Mouse (Mus musculus) frontal cortex, postnatal 14 days (tissue): ENCODE measurements at regions not wholly inside any gene's neighbourhood (a gene's known extent, or its start where the extent isn't known, plus 50 kb on each side); places are given as distances from the start of the nearest gene placed in this dataset.

ENCODE experiments used
- DNase-seq, 2 experiments: peaks; one replicate each; pipeline ENCODE4 v3.0.0; 2022; ENCODE audit warnings: low spot score in 2 of 2

- DNase-seq = no peak
Measured at GRCm38 (mm10) chr13:41694749-41695419, 89.2 kb downstream of the Tmem170b start.

DNA sequence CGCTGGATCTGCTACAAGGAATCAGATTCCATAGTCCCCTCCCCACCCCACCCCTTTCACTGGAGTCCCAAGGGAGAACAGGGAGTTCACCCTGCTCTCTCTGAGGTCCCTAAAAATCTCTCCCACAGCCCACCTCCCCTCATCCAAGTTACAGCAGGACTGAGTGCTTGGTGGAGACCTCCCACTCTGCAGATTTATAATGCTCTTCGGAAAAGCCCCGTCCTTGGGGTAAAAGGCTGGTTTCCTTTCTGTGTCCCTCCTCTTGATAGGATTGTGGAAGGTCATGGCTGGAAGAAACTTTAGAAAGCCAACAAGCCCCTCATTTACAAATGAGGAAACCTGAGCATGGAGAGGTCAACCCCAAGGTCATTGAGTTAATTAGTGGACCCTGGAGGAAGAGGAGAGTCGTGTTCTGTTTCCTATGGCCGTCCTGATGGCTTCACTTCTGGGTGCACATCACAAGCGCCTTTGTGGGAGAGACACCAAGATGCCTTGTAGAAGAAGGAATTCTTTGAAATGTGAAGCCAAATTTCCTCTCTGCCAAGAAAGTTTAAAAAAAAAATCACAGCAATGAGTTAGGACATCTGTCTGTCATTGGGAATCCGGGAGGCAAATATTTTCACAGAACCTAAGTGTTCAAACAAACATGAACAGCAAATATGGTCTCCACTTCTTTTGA lies 91.2 kb downstream of the Tmem170b start:
- no peak for DNase-seq

DNA sequence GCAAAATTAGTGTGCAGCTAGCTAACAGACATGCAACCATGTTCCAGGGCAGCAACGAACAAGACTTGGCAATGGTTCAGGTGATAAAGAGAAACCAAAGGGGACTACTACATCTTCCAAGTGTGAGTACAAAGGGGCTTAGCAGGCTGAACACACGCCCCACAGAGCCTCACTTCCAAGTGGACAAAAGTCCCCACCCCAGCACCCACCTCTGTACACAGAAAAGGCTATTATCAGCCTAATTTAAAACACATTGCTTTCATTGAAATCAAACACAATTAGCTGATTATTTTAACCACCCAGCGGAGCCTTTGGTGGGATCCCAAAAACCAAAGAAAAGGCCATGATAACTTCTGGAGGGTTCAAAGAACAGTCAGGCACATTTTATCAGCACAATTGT lies 95.6 kb downstream of the Tmem170b start:
- no peak for DNase-seq

DNA sequence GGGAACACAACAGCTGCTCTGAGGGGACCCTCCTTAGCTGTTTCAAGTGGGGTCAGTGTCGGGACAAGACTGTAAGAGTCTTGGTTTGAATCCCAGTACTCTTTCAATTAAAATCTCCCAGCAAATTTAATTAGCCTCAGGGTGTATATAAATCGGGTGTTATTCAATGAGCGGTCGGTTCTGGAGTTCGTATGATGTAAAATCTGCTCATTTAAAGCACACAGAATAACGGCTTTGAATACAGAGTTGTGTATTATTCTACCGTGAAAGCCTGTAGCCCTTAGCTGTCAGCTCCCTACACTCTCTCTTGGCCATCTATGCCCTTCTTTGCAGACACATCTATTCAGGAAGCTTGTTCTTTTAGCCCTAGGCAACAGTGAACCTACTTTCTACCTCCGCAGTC lies 96.1 kb downstream of the Tmem170b start:
- no peak for DNase-seq

DNA sequence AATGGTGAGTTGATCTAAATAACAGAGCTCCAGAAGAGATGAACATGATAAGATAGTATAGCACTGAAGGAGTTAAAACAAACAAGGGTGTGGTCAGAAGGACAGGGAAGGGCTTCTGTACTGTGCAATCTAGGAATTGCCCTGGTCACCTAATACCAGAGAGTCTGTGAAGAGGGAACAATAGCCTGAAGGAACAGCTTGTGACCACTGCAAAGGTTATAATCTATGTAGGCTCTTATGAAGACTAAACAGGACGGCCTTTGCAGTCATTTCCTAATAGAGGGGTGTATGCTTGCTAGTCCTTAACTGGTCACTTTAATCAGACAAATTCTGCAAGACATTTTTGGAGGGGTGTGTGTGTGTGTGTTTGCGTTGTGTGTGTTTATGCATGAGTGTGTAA lies 97.5 kb downstream of the Tmem170b start:
- no peak for DNase-seq

GRCm38 (mm10) chr13:41703618-41704017 lies 97.9 kb downstream of the Tmem170b start:
- no peak for DNase-seq

- no peak for DNase-seq
Measured at GRCm38 (mm10) chr13:41704806-41705205, 99.1 kb downstream of the Tmem170b start.

DNA sequence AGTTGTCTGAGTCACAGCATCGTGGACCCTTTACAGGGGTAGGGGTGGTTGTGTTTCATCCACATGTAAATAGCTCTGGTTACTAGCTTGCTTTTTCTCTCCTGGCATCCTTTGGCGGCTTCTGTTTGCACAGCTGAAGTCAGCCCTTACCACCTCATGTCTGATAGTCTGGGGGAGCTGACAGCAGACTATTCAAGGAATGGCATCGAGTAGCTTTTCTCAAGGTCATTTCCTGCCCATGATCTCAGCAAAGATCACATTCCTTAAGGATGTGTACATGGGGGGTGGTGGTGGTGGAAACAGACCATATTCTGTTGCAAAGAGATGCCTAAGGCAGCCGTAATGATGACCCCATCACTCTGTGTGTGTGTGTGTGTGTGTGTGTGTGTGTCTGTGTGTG lies 99.9 kb downstream of the Tmem170b start:
- DNase-seq = no peak

GRCm38 (mm10) chr13:41707811-41708210 lies 102.1 kb downstream of the Tmem170b start:
- no peak for DNase-seq

GRCm38 (mm10) chr13:41709071-41709470 lies 103.4 kb downstream of the Tmem170b start:
- no peak for DNase-seq

DNA sequence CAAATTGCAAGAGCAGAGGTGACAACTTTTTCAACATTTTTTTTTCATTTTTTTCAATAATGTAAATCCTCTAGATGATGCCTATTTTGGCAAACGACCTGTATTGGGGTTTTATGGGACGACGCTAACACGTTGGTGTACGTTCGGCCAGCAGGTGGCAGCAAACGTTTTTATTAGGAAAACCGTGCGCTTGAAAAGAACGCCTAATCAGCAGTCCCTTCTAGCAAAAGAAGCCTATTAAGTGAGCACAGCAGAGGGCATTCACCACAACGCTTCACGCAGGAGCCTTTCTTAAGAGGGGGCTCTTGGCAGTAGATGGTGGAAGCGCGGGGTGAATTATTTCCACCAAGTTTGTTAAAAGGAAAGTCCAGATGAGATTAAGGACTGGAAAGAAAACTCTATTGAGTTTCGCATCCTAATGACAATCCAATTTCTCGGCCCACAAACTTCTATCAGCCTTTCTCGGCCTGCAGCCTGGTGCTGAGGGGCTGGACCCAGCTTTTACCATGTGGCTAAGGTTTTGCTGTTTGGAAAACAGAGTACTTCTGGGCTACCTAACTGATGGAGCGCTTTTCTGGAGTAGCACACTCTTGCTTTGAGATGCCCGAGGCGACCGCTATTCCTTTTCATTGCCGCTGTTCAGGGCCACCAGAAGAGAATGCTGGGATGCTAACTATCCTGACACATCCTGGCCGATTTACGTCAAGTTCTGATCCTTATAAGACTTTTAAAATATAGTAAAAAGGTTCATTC lies 103.9 kb downstream of the Tmem170b start:
- DNase-seq = peak; percentile 76 to 89

GRCm38 (mm10) chr13:41712616-41713015 lies 106.9 kb downstream of the Tmem170b start:
- DNase-seq = no peak
